Mouse (Mus musculus) CH12.LX (cell line): ENCODE measurements at regions not wholly inside any gene's neighbourhood (a gene's known extent, or its start where the extent isn't known, plus 50 kb on each side); places are given as distances from the start of the nearest gene placed in this dataset.

Experiments
- DNase-seq: peaks from one replicate; pipeline ENCODE4 v3.0.0-alpha.2; 2013; ENCODE audit errors: extremely low read depth
- H3K27ac ChIP-seq: 2 replicates; pipeline ENCODE4 v1.5.1; 2012; ENCODE audit warnings: low read depth, mild to moderate bottlenecking, control low read depth, moderate library complexity; ENCODE audit not compliant: insufficient read depth
- H3K27me3 ChIP-seq: replicated peaks from 2 replicates; pipeline ENCODE3; 2012; ENCODE audit warnings: inconsistent platforms
- H3K36me3 ChIP-seq, 2 experiments: replicated peaks in 1 of 2; 2 replicates each; pipeline versions ENCODE3 to v1.6.1; 2012; ENCODE audit warnings: inconsistent platforms in 1 of 2, low read length in 1 of 2, mild to moderate bottlenecking in 1 of 2, mixed read lengths in 1 of 2, moderate library complexity in 1 of 2; ENCODE audit not compliant: control insufficient read depth in 1 of 2, insufficient read depth in 1 of 2
- H3K4me1 ChIP-seq, 2 experiments: 2 replicates each; pipeline ENCODE4 v1.6.1; 2012; ENCODE audit warnings: inconsistent platforms in 1 of 2, moderate library complexity in 1 of 2; ENCODE audit not compliant: insufficient read depth in 2 of 2, control insufficient read depth in 1 of 2
- H3K4me2 ChIP-seq: 2 replicates; pipeline ENCODE4 v1.6.1; 2012; ENCODE audit warnings: low read depth, mild to moderate bottlenecking, control low read depth; ENCODE audit not compliant: poor library complexity, insufficient read depth, severe bottlenecking
- H3K4me3 ChIP-seq, 3 experiments: fragments of 150-350 bp in 1 of 3; sonication (generic) in 1 of 3; replicated peaks in 1 of 3; 2 replicates each; pipeline versions ENCODE3 to v1.5.1; 2011 to 2012; ENCODE audit warnings: low read depth in 2 of 3, low read length in 2 of 3, mild to moderate bottlenecking in 2 of 3, moderate library complexity in 2 of 3, control low read depth in 1 of 3, improper control_type of control experiment in 1 of 3, inconsistent platforms in 1 of 3, mixed read lengths in 1 of 3; ENCODE audit not compliant: poor library complexity in 1 of 3
- H3K79me2 ChIP-seq: replicated peaks from 2 replicates; pipeline ENCODE4 v1.6.1; 2012; ENCODE audit warnings: mild to moderate bottlenecking, moderate library complexity; ENCODE audit not compliant: control insufficient read depth, poor library complexity, insufficient read depth, severe bottlenecking; ENCODE audit errors: extremely low read depth
- H3K9ac ChIP-seq: 2 replicates; pipeline ENCODE4 v1.6.1; 2012; ENCODE audit warnings: low read depth, mild to moderate bottlenecking, control low read depth, moderate library complexity; ENCODE audit not compliant: insufficient read depth
- H3K9me3 ChIP-seq: replicated peaks from 2 replicates; pipeline ENCODE3; 2012; ENCODE audit warnings: low read length, inconsistent platforms, mixed read lengths
- BHLHE40 ChIP-seq: IDR thresholded peaks from 2 replicates; pipeline ENCODE4 v1.6.1; 2011; ENCODE audit warnings: mild to moderate bottlenecking, low read depth, low read length, improper control_type of control experiment
- CHD1 ChIP-seq: IDR thresholded peaks from 2 replicates; pipeline ENCODE4 v1.6.1; 2012; ENCODE audit warnings: low read depth, low read length, improper control_type of control experiment, inconsistent platforms
- HCFC1 ChIP-seq: IDR thresholded peaks from 2 replicates; pipeline ENCODE4 v1.6.1; 2012; ENCODE audit warnings: low read depth, mild to moderate bottlenecking, inconsistent platforms, low read length, improper control_type of control experiment
- JUN ChIP-seq: IDR thresholded peaks from 2 replicates; pipeline ENCODE4 v1.6.1; 2011; ENCODE audit warnings: low read depth, mild to moderate bottlenecking, low read length, improper control_type of control experiment, moderate library complexity; ENCODE audit not compliant: insufficient read depth
- JUND ChIP-seq: conservative IDR thresholded peaks from 2 replicates; pipeline ENCODE4 v1.6.1; 2011; ENCODE audit warnings: low read depth, low read length, improper control_type of control experiment
- MXI1 ChIP-seq: IDR thresholded peaks from 2 replicates; pipeline ENCODE4 v1.6.1; 2011; ENCODE audit warnings: mild to moderate bottlenecking, low read depth, low read length, improper control_type of control experiment
- MYC ChIP-seq: IDR thresholded peaks from 2 replicates; pipeline ENCODE4 v1.6.1; 2011; ENCODE audit warnings: low read depth, mild to moderate bottlenecking, improper control_type of control experiment, low read length
- PAX5 ChIP-seq: IDR thresholded peaks from 2 replicates; pipeline ENCODE4 v1.6.1; 2012; ENCODE audit warnings: low read length, inconsistent platforms, mixed read lengths
- RAD21 ChIP-seq: IDR thresholded peaks from 2 replicates; pipeline ENCODE4 v1.6.1; 2011; ENCODE audit warnings: low read depth, mild to moderate bottlenecking, low read length, improper control_type of control experiment, moderate library complexity
- USF1 ChIP-seq: IDR thresholded peaks from 2 replicates; pipeline ENCODE4 v1.6.1; 2014; ENCODE audit warnings: low read depth, mild to moderate bottlenecking, inconsistent platforms, low read length, improper control_type of control experiment
- dilution Hi-C: fragments of 300-500 bp; cut with MboI; formaldehyde crosslinking; loops from 2 replicates; pipeline ENCODE4 v1.14.3; 2020; ENCODE audit warnings: low sequenced_read_pairs; ENCODE audit not compliant: extremely low pct_unique_long_range_greater_than_20kb, extremely low pct_ligation_motif_present
- in situ Hi-C: fragments of 300-500 bp; cut with MboI; formaldehyde crosslinking; loops from 3 replicates; pipeline ENCODE4 v1.14.3; 2019; ENCODE audit warnings: low sequenced_read_pairs, low pct_ligation_motif_present, low pct_unique_long_range_greater_than_20kb, mixed read lengths

GRCm38 (mm10) chr19:15791942-15792341, 155.2 kb downstream of the Psat1 start:
- Histone ChIP-seq H3K36me3 (no peaks in the 10 kb centered on the region), H3K79me2 (no peaks in the 10 kb centered on the region), H3K27ac (no peak overlapping the region), H3K9me3 (no peaks in the 10 kb centered on the region), H3K4me1 (0 out of 4 replicates have a peak, but pooled peaks cover 0 to 3% of the 10 kb centered on the region in 2 experiments), H3K4me3 (no peak overlapping the region), H3K9ac (no peak overlapping the region), H3K27me3 (no peaks in the 10 kb centered on the region), H3K4me2 (no peak overlapping the region)
- in situ Hi-C loops (no loop called here), dilution Hi-C loops (no loop called here)
- TF ChIP-seq MYC (no peak), CHD1 (no peak), JUN (no peak), USF1 (no peak), MXI1 (no peak), BHLHE40 (no peak)
- no peak for DNase-seq

DNA sequence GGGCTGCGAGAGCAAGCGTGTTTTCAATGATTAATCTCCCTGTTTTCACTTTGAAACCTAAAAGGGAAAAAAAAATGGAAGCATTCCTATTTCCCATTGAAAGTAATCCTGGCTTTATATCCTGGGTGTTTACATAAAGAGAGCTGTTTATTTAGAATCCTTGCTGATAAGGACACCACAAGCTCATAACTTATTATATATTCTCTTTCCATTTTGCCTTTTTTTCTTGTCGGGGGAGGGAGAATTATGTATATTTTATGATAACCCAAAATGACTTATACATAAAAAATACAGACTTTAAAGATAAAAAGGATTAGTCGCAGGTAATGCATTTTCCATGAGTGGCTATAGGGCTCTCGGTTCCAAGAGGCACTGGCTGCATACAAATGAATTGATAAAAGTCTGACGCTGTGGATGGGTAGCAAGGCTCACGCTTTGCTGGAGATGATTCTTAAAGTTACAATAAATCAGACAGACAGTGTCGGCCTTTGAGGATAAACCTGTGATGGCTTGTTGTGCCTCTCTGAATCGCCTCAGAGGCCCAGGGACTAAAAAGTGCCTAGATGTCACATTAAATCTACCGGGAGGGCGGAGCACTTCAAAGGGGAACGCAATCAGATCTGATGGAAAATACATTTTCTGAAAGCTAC, 155.7 kb downstream of the Psat1 start:
- DNase-seq = no peak
- dilution Hi-C loops = no loop called here

DNA sequence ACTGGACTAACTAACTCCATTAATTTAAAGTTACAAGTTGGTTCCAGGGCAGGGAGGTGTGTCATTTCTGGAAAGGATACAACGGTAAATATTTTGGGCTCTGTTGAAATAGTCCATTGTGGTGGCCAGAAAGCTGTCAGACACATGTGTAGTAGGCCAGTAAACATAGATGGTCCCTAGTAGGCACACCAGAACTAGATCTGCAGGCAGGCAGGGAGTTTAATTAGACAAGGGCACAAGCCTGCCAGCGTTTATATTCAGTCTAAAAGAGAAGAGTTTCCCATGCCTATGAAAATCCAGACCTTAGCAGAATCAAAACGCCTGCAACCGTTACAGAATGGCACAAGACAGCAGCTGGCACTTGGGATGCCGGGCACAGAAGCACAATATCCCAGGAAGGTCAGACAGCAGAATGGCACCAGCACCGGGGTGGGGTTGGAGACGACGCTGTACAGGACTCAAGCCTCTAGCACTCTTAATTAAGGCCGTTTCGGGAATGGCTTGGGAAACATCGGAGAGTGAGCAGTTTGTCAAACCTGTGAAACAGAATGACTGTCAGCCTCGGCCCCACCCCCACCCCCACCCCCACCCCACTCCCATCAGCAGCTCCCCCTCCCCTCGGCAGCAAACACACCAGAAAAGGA, 156.4 kb downstream of the Psat1 start:
- no peak for DNase-seq
- H3K9me3 ChIP-seq = no peaks in the 10 kb centered on the region
- dilution Hi-C loops = no loop called here

More for the DNA sequence above, 155.7 kb downstream of the Psat1 start:
- no peak overlapping the region for H3K4me3 ChIP-seq
- no peaks in the 10 kb centered on the region for H3K36me3 ChIP-seq
- 0 out of 4 replicates have a peak, but pooled peaks cover 0 to 3% of the 10 kb centered on the region in 2 experiments for H3K4me1 ChIP-seq
- H3K27me3 ChIP-seq = no peaks in the 10 kb centered on the region
- H3K79me2 ChIP-seq = no peaks in the 10 kb centered on the region
- in situ Hi-C loops = no loop called here
- TF ChIP-seq HCFC1 (no peak), RAD21 (no peak)
- H3K27ac ChIP-seq = no peak overlapping the region
- no peak overlapping the region for H3K9ac ChIP-seq
- no peak overlapping the region for H3K4me2 ChIP-seq
- no peaks in the 10 kb centered on the region for H3K9me3 ChIP-seq

More for the DNA sequence above, 156.4 kb downstream of the Psat1 start:
- H3K79me2 ChIP-seq = no peaks in the 10 kb centered on the region
- in situ Hi-C loops = no loop called here
- no peak overlapping the region for H3K9ac ChIP-seq
- 0 out of 4 replicates have a peak, but pooled peaks cover 0 to 3% of the 10 kb centered on the region in 2 experiments for H3K4me1 ChIP-seq
- H3K36me3 ChIP-seq = no peaks in the 10 kb centered on the region
- no peaks in the 10 kb centered on the region for H3K27me3 ChIP-seq
- TF ChIP-seq JUND (no peak), MXI1 (no peak), BHLHE40 (no peak), USF1 (no peak), MYC (no peak), PAX5 (no peak)
- no peak overlapping the region for H3K4me2 ChIP-seq
- H3K4me3 ChIP-seq = no peak overlapping the region
- H3K27ac ChIP-seq = no peak overlapping the region
